Mouse (Mus musculus) gastrocnemius, postnatal 14 days (tissue): ENCODE measurements around the gene Zfp507. TPM values are rescaled to one million over a fixed set of nuclear protein-coding genes. Genes with fewer than 3 reads are reported as not detected.

Experiments
- DNase-seq: peaks from one replicate; pipeline ENCODE4 v3.0.0; 2021; ENCODE audit warnings: mixed read lengths
- intact Hi-C: fragments of 180-260 bp; cut with DNase I; formaldehyde crosslinking; loops from one replicate; pipeline ENCODE4 v1.15.1; 2025; ENCODE audit warnings: low total_unique reads
- total RNA-seq, 2 experiments: library from RNA; stranded (reverse); gene quantifications; 2 replicates each; pipeline ENCODE4 v1.2.3; 2021

The Zfp507 gene
- total RNA-seq, 2 experiments from 2014 or later: 15.2 to 16.7 TPM

DNA sequence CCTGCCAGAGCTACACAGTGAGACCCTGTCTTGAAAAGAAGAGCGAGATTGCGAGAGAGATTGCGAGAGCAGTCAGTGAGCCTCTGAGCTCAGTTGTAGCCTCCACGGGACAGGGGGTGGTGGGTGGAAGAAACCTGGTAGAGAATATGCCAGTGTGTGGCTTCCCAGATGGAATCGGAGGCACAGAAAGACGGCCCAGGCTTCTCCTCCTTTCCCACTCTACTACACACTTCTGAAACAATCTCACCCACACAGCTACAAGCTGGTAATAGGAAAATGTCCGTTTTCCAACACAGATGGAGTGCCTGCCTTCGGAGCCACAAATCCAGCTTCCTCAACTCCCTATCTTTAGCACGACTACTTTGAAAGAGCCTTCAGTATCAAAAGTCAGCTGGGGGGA is 58.0 kb downstream of the Zfp507 start:
- intact Hi-C loops: no loop called here
- DNase-seq: no peak

DNA sequence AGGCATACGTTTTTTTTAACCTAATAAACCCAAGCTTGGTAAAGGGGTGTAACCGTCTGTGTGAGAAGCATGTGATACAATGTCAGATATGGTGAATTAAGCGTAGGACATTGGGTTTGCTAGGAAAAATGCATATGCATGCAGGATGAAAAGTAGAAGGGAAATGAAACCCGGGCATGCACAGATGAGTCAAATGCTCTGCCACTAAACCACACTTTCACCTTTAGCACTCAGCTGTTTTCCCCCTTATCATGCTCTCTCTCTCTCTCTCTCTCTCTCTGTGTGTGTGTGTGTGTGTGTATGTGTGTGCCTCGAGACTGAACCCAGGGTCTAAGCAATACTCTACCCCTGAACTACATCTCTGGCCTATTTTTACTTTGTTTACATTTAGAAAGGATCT is 60.5 kb downstream of the Zfp507 start:
- no peak for DNase-seq
- intact Hi-C loops: no loop called here

DNA sequence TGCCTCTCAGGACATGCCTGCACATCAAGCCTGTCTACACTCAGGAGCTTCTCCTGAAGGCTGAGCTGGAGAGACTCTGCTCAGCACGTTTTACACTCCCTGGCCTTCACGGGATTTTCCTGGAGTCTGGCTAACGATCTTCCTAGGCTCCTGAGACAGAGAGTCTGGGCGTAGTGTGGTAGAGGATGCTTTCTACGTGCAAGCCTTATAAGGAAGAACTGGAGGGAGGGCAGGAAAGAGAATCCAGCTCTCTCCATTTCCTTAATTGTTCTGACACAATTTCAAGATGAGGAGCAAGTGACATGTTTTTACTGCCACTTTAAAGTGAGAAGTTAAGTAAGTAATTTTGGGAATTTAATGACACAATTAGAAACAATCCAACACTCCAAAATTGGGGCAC is 60.9 kb downstream of the Zfp507 start:
- intact Hi-C loops: loop anchor here (1.0 kb wide), 1 partner anchor 57 kb away; no protein-coding TSS in a partner anchor
- no peak for DNase-seq

DNA sequence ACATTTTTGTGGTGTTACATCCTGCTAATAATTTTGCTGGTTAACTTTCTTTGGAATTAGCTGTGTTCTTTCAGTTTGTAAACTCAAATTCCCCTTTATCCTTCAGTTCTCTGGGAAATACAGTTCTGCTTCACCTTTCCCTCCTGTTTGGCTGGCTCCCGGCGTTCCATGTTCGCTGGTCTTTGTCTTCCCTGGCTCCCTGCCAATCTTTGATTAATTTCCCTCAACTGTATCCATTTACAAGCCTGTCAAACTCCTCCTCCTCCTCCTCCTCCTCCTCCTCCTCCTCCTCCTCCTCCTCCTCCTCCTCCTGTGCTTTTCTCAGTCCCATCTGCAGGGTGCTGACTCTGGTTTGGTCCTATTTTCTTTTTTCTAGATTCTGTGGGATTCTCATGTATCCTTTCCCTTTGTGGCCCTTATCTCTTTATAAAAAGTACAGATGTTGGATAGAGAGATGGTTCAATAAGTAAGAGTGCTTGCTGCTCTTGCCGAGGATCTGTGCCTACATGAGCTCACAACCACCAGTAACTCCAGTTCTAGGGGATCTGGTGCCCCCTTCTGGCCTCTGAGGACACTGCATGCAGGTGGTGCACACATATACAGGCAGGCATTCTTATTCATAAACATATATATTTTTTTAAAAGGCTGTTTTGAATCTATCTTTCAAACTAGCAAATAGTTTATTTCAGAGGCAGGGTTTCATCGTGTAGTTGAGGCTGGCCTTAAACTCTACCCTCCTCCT is 62.1 kb downstream of the Zfp507 start:
- intact Hi-C loops: loop anchor here (1.0 kb wide), 1 partner anchor 55 kb away; no protein-coding TSS in a partner anchor
- peak; percentile 47 for DNase-seq

DNA sequence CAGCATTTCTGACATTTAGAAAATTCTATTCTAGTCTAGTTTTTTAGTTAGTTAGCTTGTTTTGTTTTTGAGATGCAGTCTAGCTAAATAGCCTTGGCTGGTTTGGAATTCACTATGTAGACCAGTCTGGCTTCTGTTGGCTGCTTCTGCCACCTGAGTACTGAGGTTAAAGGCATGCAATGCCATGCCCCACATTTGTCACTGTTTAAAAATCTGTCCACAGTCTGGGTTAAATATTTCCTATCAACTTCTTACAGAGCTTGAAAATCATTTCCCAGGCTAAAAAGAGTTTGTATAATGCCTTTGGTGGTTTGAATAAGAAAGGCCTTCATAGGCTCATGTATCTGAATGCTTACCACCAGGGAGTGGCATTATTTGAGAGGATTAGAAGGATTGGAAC is 63.9 kb downstream of the Zfp507 start:
- intact Hi-C loops: no loop called here
- no peak for DNase-seq

DNA sequence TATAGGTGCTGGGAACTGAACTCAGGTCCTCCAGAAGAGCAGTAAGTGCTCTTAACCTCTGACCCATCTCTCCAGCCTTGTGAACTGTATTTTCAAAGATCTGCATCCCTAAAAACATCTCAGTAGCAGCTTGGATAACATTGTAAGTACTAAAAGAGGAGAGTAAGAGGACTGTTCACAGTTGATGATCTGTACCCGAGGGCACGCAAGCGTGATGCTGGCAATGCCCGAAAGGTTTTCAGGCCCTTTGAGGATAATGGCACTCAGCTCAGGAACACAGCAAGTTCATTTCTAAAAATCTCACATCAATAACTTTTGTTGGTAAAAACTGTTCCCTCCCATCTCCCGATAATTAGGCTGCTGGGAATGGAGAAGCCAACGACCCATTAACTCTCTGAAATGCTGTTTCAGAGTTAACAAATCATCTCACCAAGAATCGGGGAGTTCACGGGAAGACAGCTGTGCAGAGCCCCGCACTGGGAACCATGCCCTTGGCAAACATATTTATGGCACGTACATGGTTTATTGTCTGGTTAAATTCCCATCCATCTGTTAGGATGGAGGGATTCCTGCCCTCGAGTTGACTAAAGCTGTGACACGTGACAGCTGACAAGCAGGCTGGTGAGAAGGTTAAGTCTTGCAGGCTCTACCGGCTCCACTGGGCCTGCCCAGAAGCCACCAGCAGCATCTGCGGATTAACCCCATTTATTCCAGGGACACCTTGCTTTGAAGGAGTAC is 69.3 kb downstream of the Zfp507 start:
- intact Hi-C loops: no loop called here
- no peak for DNase-seq

DNA sequence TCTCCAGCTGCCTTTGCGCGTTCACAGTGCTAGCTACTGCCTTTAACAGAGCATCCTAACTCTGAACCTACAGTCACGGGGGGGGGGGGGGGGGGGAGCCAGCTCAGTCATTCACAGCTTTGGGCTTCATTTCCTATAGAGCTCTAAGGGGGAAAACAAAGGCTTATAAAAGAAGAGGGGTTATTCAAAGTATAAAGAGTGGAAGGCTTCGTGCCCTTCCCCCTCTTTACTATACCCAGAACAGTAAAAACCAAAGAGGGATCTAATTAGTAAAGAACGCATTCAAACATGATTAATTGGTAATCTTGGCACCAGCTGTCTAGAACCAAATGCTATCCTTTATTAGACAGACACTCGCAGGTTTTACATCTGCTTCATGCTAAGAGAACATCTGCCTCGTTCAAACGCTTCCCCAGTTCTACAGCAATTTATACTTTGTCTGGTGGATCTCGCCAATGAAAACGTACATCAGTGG is 70.2 kb downstream of the Zfp507 start:
- no peak for DNase-seq
- intact Hi-C loops: no loop called here

DNA sequence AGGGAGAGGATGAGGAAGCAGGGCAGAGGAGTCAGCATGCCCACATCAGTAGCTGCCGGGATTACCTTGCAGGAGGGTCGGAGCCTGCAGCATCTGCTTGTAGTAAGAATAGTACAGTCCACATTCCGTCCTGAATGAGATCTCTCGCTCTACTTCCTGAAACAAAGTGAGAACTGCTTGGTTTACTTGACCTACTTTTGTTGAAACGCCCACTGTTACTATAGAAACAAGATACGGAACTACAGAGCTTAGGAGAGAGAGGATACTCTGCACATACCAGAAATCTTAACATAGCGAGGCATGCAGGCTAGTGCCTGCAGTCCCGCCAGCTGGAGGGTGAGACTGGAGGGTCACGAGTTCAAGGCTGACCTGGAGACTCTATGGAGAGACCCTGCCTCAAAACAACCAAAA is 73.2 kb downstream of the Zfp507 start:
- no peak for DNase-seq
- intact Hi-C loops: no loop called here

DNA sequence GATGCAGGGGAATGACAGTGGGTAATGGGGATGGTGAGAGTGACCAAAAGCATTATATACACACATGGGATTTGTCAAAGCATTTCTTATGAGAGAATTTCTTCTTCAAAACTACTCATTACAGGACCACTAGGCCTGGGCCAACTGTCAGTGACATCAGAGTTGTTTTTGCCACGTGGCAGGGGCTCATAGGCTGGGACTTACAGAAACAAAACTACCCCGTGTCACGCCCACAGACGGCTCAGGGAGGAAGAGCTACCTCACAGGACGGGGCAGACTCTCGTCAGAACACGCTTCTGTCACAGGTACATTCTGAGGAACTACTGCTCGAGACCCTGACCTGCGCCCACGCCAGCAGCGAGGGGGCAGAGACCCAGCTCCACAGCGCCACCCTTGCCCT is 74.4 kb downstream of the Zfp507 start:
- intact Hi-C loops: no loop called here
- DNase-seq: no peak

DNA sequence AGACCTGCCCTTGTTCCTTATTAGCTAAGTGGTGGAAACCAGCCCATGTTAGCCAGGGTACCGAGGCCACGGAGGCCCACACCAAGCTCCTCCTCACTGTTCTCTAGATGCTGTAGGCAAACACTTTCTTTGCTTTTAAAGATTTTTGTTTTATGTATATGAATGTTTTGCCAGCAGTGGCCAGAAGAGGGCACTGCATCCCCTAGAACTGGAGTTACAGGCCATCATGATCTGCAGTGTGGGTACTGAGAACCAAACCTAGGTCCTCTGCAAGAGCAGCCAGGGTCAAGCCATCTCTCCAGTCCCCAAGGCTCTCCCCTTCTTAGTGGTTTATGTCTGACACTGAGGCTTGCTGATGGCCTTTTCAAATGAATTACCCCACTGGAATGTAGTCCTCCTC is 79.8 kb downstream of the Zfp507 start:
- no peak for DNase-seq
- intact Hi-C loops: no loop called here

Other genes starting within 250 kb of the Zfp507 start
- 10 to 100 TPM; 36.1 to 39.0 TPM for gene Nudt19, start 246.7 kb downstream of the Zfp507 start, total RNA-seq
- gene Rgs9bp, start 217.4 kb downstream of the Zfp507 start, total RNA-seq: under 1 TPM; 0.04 to 0.06 TPM
- 1 to 10 TPM; 9.6 to 9.7 TPM for gene Ankrd27, start 216.8 kb downstream of the Zfp507 start, total RNA-seq
- gene Pdcd5, start 155.5 kb downstream of the Zfp507 start, total RNA-seq: 100 to 1,000 TPM; 109 to 122 TPM
- gene Dpy19l3, start 48.5 kb downstream of the Zfp507 start, total RNA-seq: 1 to 10 TPM; 7.1 to 9.0 TPM